Mouse (Mus musculus): ENCODE data around the gene Arhgap8. TPM values are rescaled to one million over a fixed set of nuclear protein-coding genes. Genes with fewer than 3 reads are reported as not detected.

The Arhgap8 gene
- under 1 TPM in 1 of 2 experiments, not detected in 1; 0.64 TPM for total RNA-seq (2021)
- long read RNA-seq, experiment 1 = 0 reads
- long read RNA-seq, experiment 2 = 0 reads

- Histone ChIP-seq H3K4me3 (peak within 1 kb of the TSS; percentile 32), H3K27ac (no peak within 1 kb of the TSS)
- no peak for TF ChIP-seq CTCF (conservative IDR thresholded peaks at IDR 0.05)
- no peak for DNase-seq (ENCODE audit: low spot score in 2 of 2)
Observed at GRCm38 (mm10) chr15:84719791-84720190, at the start of gene Arhgap8. Arhgap8 (plus strand) TSS chr15:84720052.

- DNase-seq (ENCODE audit: low spot score in 2 of 2) = no peak
- TF ChIP-seq CTCF (conservative IDR thresholded peaks at IDR 0.05) = no peak
- Histone ChIP-seq H3K4me3 (no peak overlapping the region), H3K27ac (no peak overlapping the region; the same call in 1 of the 2 replicates)
Observed at GRCm38 (mm10) chr15:84670657-84671055, 49.2 kb upstream of the Arhgap8 start.

DNA sequence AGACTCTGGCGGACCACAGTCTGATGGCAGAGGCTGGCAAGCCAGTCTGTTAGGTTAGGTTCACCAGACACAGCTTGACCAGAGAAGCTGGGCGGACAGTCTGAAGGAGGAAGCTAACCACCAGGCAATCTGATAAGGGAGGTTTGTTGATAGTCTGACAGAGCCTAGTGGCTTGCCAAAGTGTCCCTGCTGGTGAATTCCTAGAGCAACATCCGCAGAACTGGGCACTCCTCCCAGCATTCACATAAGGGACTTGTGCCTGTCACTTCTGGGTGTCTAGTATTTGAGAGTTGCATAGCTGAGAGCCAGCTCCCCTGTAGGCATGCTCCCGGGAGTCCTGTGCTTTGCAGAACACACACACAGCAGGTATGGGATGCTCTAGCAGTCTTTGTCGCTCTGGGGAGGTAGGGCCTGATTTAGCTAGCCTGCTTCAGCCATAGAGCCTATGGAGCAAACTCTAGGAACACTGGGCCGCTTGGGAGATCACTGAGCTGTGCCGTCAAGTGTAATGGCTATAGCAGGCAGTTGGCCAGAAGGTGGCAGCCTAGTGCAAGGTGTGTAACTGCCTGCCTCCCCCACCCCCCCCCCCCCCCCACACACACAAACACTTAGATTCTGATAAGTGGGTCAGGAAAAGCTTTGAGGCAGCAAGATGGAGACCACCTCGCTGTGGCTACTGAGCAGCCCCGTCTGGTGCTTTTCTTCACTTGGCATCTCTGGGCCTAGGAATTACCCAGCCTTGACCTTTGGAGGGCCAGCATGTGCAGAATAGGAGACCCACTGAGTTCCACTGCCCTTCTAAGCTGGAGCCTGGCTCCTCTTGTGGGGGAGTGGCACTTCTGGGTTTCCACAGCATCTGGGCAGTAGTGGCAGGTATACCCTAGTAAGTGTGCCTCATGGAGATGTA, 48.2 kb upstream of the Arhgap8 start:
- TF ChIP-seq CTCF (conservative IDR thresholded peaks at IDR 0.05) = peak; percentile 59
- DNase-seq (ENCODE audit: low spot score in 2 of 2) = peak in 1 of 2 experiments; percentile 41
- Histone ChIP-seq H3K27ac (no peak overlapping the region), H3K4me3 (no peak overlapping the region)

DNA sequence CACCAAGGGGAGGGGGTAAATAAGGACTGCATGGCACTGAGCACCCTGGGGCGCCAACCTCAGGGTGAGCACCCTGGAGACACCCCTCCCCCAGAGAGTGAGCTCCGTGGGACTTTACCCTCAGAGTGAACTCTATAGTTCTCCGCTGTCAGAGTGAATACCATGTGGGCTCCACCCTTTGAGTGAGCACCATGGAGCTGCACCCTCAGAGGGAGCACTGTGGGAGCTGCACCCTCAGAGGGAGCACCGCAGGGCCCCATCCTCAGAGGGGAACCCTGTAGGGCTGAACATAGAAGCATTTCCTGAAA, 47.6 kb upstream of the Arhgap8 start:
- no peak for DNase-seq (ENCODE audit: low spot score in 2 of 2)
- no peak for TF ChIP-seq CTCF (conservative IDR thresholded peaks at IDR 0.05)
- H3K4me3 ChIP-seq = no peak overlapping the region
- no peak overlapping the region for H3K27ac ChIP-seq

DNA sequence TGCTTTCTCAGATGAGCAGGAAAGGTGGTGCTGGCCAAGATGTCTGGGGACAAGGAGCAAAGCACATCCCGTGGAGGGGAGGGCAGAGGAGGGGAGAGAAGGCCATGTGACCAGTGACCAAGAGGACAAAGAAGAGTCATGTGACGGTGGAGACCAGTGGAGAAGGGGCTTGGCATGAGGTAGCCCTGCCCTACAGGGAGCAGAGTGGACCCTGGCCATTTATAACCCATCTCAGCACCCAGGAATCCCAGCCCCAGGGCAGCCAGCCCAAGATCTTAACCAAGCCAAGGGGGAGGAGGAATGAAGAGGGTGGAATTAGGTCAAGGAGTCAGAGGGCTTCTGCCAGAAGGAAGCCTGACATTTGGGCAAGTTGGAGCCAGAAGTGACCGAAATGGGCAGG, 47.2 kb upstream of the Arhgap8 start:
- no peak overlapping the region for H3K27ac ChIP-seq
- DNase-seq (ENCODE audit: low spot score in 2 of 2) = no peak
- no peak overlapping the region for H3K4me3 ChIP-seq
- TF ChIP-seq CTCF (conservative IDR thresholded peaks at IDR 0.05) = no peak

GRCm38 (mm10) chr15:84674329-84675067, 45.4 kb upstream of the Arhgap8 start:
- DNase-seq (ENCODE audit: low spot score in 2 of 2) = no peak
- Histone ChIP-seq H3K27ac (no peak overlapping the region), H3K4me3 (no peak overlapping the region)
- peak; percentile 77 for TF ChIP-seq CTCF (conservative IDR thresholded peaks at IDR 0.05)

GRCm38 (mm10) chr15:84675317-84675716, 44.5 kb upstream of the Arhgap8 start:
- no peak overlapping the region for H3K27ac ChIP-seq
- TF ChIP-seq CTCF (conservative IDR thresholded peaks at IDR 0.05) = no peak
- no peak overlapping the region for H3K4me3 ChIP-seq
- DNase-seq (ENCODE audit: low spot score in 2 of 2) = no peak

DNA sequence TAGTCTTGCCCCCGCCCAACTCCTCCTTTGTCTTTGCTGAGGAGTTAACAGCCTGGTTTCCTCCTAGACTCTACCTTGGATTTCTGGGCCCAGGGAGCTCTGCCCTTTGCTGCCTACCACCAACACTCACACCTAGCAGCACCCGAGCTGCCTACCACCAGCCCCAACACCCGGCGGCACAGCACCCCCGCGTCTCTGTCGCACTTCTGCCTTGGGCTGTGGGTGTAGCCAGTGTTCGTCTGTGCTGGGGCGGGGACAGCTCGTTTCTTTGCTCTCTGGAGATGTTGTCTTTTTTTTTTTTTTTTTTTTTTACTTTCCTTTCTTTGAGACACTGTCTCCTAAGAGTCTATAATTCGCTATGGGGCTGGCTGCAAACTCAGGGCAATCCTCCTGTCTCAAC, 41.9 kb upstream of the Arhgap8 start:
- no peak for TF ChIP-seq CTCF (conservative IDR thresholded peaks at IDR 0.05)
- DNase-seq (ENCODE audit: low spot score in 2 of 2) = no peak
- Histone ChIP-seq H3K4me3 (no peak overlapping the region), H3K27ac (no peak overlapping the region)

GRCm38 (mm10) chr15:84679090-84679489, 40.8 kb upstream of the Arhgap8 start:
- no peak for DNase-seq (ENCODE audit: low spot score in 2 of 2)
- no peak overlapping the region for H3K27ac ChIP-seq
- no peak overlapping the region for H3K4me3 ChIP-seq
- peak; percentile 72 for TF ChIP-seq CTCF (conservative IDR thresholded peaks at IDR 0.05)

GRCm38 (mm10) chr15:84679794-84680193, 40.1 kb upstream of the Arhgap8 start:
- no peak for DNase-seq (ENCODE audit: low spot score in 2 of 2)
- no peak for TF ChIP-seq CTCF (conservative IDR thresholded peaks at IDR 0.05)
- Histone ChIP-seq H3K27ac (no peak overlapping the region), H3K4me3 (no peak overlapping the region)

GRCm38 (mm10) chr15:84680545-84681454, 39.1 kb upstream of the Arhgap8 start:
- no peak overlapping the region for H3K27ac ChIP-seq
- no peak for TF ChIP-seq CTCF (conservative IDR thresholded peaks at IDR 0.05)
- DNase-seq (ENCODE audit: low spot score in 2 of 2) = peak in 1 of 2 experiments; percentile 68
- H3K4me3 ChIP-seq = peak overlapping the region; percentile 57

DNA sequence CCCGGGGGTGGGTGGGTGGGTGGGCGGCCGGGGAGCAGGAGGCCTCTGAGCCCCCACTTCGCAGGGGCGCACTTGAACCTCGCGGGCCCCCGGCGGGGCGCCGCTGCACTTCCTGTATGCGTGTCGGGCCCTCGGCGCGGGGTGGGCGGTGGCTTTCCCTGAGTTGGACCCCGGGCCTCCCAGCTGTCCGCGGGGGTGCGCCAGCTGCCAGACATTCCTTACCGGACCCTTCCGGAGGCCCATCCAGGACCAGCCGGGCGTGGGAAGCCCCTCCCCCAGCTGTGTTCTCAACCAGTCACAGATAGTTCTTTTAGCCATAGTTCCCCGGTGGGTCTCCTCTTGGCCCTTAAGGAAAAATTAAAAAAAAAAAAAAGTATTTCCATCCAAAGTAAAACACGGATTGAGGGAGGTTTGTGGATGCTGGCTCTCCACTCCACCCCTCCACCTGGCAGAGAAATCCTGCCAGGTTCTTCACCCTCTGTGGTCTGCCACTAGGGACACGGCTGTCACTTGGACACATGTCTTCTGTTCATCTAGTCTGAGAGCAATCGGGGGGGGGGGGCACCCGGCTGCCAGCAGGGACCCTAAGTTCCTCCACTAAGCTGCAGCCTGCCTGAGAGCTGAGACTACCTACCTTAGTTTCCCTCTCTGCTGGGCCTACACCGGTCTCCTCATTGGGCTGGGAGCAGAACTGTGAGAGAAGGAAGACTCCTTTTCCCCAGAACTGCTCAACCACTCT, 38.2 kb upstream of the Arhgap8 start:
- peak overlapping the region; percentile 57 for H3K4me3 ChIP-seq
- no peak for DNase-seq (ENCODE audit: low spot score in 2 of 2)
- H3K27ac ChIP-seq = no peak overlapping the region
- TF ChIP-seq CTCF (conservative IDR thresholded peaks at IDR 0.05) = peak; percentile 20; the same call in 1 of the 2 replicates
